Mouse (Mus musculus) heart, embryonic 12.5 days (tissue): Measurements from ENCODE around the gene Slc12a1. TPM values are rescaled to one million over a fixed set of nuclear protein-coding genes. Genes with fewer than 3 reads are reported as not detected.

Experiments used
- ATAC-seq: fragments of 200-750 bp; cut with Nextera tagmentation; 2 replicates; pipeline ENCODE4 v1.8.0; 2017; ENCODE audit warnings: moderate TSS enrichment, moderate library complexity; ENCODE audit not compliant: insufficient number of reproducible peaks, low FRiP score
- H3K27ac ChIP-seq: fragments of 300-500 bp; sonication (generic); 2 replicates; pipeline ENCODE4 v1.5.1; 2016; ENCODE audit warnings: mild to moderate bottlenecking, moderate library complexity; ENCODE audit not compliant: poor library complexity, severe bottlenecking
- H3K27me3 ChIP-seq: fragments of 300-500 bp; sonication (generic); replicated peaks from 2 replicates; pipeline ENCODE4 v1.6.1; 2016; ENCODE audit warnings: mild to moderate bottlenecking, moderate library complexity
- H3K36me3 ChIP-seq: fragments of 300-500 bp; sonication (generic); 2 replicates; pipeline ENCODE4 v1.6.1; 2016; ENCODE audit warnings: mild to moderate bottlenecking, moderate library complexity
- H3K4me1 ChIP-seq: fragments of 300-500 bp; sonication (generic); replicated peaks from 2 replicates; pipeline ENCODE4 v1.6.1; 2016; ENCODE audit warnings: mild to moderate bottlenecking
- H3K4me2 ChIP-seq: fragments of 300-500 bp; sonication (generic); 2 replicates; pipeline ENCODE4 v1.6.1; 2016; ENCODE audit warnings: mild to moderate bottlenecking, moderate library complexity
- H3K4me3 ChIP-seq: fragments of 300-500 bp; sonication (generic); 2 replicates; pipeline ENCODE4 v1.5.1; 2016; ENCODE audit warnings: mild to moderate bottlenecking
- H3K9ac ChIP-seq: fragments of 300-500 bp; sonication (generic); 2 replicates; pipeline ENCODE4 v1.6.1; 2016; ENCODE audit warnings: mild to moderate bottlenecking, moderate library complexity
- H3K9me3 ChIP-seq: fragments of 300-500 bp; sonication (generic); replicated peaks from 2 replicates; pipeline ENCODE4 v1.6.1; 2016; ENCODE audit warnings: mild to moderate bottlenecking, moderate library complexity
- WGBS: fragments of 180-500 bp; shearing (Covaris S2); methylation state at CpG from one replicate; pipeline ENCODE4 v1.1.7; 2016; 5-methylcytosine and 5-hydroxymethylcytosine counted together
- polyA plus RNA-seq: library from polyadenylated mRNA; unstranded; fragments of >200 nt; fragmentation: Nextera tagmentation; extraction: Ambion mirVana; gene quantifications from 2 replicates; pipeline ENCODE4 v1.2.1, GENCODE M21; 2016

Slc12a1 gene
- polyA plus RNA-seq, 1 experiment from 2014 or later: 0.04 TPM

GRCm38 (mm10) chr2:125245545-125246285 lies 93.4 kb downstream of the Slc12a1 start:
- peaks cover 15% of the 10 kb centered on the region for H3K36me3 ChIP-seq
- peaks cover 12% of the 10 kb centered on the region for H3K4me1 ChIP-seq
- no peak overlapping the region for H3K4me3 ChIP-seq
- no peak for ATAC-seq
- 85% methylated on average over 3 of the region's 3 CpGs for WGBS
- H3K9me3 ChIP-seq: no peaks in the 10 kb centered on the region
- no peaks in the 10 kb centered on the region for H3K27me3 ChIP-seq
- H3K27ac ChIP-seq: no peak overlapping the region
- H3K9ac ChIP-seq: no peak overlapping the region
- H3K4me2 ChIP-seq: no peak overlapping the region

GRCm38 (mm10) chr2:125246669-125247068 lies 94.4 kb downstream of the Slc12a1 start:
- WGBS: 13% methylated on average over 9 of the region's 9 CpGs
- ATAC-seq: no peak
- peak overlapping the region; percentile 86 for H3K4me3 ChIP-seq
- peaks cover 12% of the 10 kb centered on the region for H3K4me1 ChIP-seq
- H3K27me3 ChIP-seq: no peaks in the 10 kb centered on the region
- peak overlapping the region; percentile 92 for H3K9ac ChIP-seq
- H3K9me3 ChIP-seq: no peaks in the 10 kb centered on the region
- peak overlapping the region; percentile 91 for H3K4me2 ChIP-seq
- peak overlapping the region; percentile 89 for H3K27ac ChIP-seq
- peaks cover 22% of the 10 kb centered on the region for H3K36me3 ChIP-seq

GRCm38 (mm10) chr2:125247108-125247961 lies 95.0 kb downstream of the Slc12a1 start, which contains the start of gene Dut:
Gene Dut, plus strand, starts transcription at chr2:125247190.
- H3K9me3 ChIP-seq: no peaks in the 10 kb centered on the region
- H3K4me3 ChIP-seq: peak within 1 kb of the TSS; percentile 86
- under 1% methylated on average over 88 of the region's 96 CpGs for WGBS
- H3K27me3 ChIP-seq: no peaks in the 10 kb centered on the region
- H3K4me1 ChIP-seq: peaks cover 12% of the 10 kb centered on the region
- H3K27ac ChIP-seq: peak within 1 kb of the TSS; percentile 89
- peak; percentile 99 for ATAC-seq
- peak within 1 kb of the TSS; percentile 91 for H3K4me2 ChIP-seq
- H3K9ac ChIP-seq: peak within 1 kb of the TSS; percentile 92
- H3K36me3 ChIP-seq: peaks cover 29% of the 10 kb centered on the region

- H3K27me3 ChIP-seq: no peaks in the 10 kb centered on the region
- H3K27ac ChIP-seq: peak overlapping the region; percentile 89
- peak; percentile 7; the same call in 1 of the 2 replicates for ATAC-seq
- peaks cover 33% of the 10 kb centered on the region for H3K36me3 ChIP-seq
- 0% methylated on average over 9 of the region's 9 CpGs for WGBS
- H3K9ac ChIP-seq: peak overlapping the region; percentile 92
- H3K9me3 ChIP-seq: no peaks in the 10 kb centered on the region
- H3K4me3 ChIP-seq: peak overlapping the region; percentile 86
- peak overlapping the region; percentile 91 for H3K4me2 ChIP-seq
- peaks cover 12% of the 10 kb centered on the region for H3K4me1 ChIP-seq
Observed at GRCm38 (mm10) chr2:125247962-125248235, 95.6 kb downstream of the Slc12a1 start.

GRCm38 (mm10) chr2:125248256-125248655 lies 96.0 kb downstream of the Slc12a1 start:
- Histone ChIP-seq H3K4me1 (peaks cover 12% of the 10 kb centered on the region), H3K27me3 (no peaks in the 10 kb centered on the region), H3K27ac (peak overlapping the region; percentile 89; the same call in 1 of the 2 replicates), H3K36me3 (peaks cover 36% of the 10 kb centered on the region), H3K9me3 (no peaks in the 10 kb centered on the region), H3K4me2 (peak overlapping the region; percentile 91), H3K4me3 (peak overlapping the region; percentile 86), H3K9ac (peak overlapping the region; percentile 92)
- ATAC-seq: no peak
- whole genome bisulfite sequencing: 3% methylated on average over 8 of the region's 8 CpGs

GRCm38 (mm10) chr2:125249339-125249738 lies 97.0 kb downstream of the Slc12a1 start:
- Histone ChIP-seq H3K9ac (no peak overlapping the region), H3K4me3 (0 out of 2 replicates have a peak overlapping the region, but pooled peaks have one; percentile 86), H3K36me3 (peaks cover 47% of the 10 kb centered on the region), H3K27me3 (no peaks in the 10 kb centered on the region), H3K9me3 (peaks cover 3% of the 10 kb centered on the region), H3K4me1 (peaks cover 12% of the 10 kb centered on the region), H3K27ac (no peak overlapping the region), H3K4me2 (peak overlapping the region; percentile 42)
- 67% methylated on average over 4 of the region's 4 CpGs for WGBS
- ATAC-seq: no peak

- no peak overlapping the region for H3K9ac ChIP-seq
- no peak overlapping the region for H3K27ac ChIP-seq
- WGBS: 85% methylated on average over 4 of the region's 4 CpGs
- peaks cover 3% of the 10 kb centered on the region for H3K9me3 ChIP-seq
- H3K36me3 ChIP-seq: peaks cover 52% of the 10 kb centered on the region
- H3K4me1 ChIP-seq: peaks cover 12% of the 10 kb centered on the region
- H3K4me2 ChIP-seq: no peak overlapping the region
- H3K27me3 ChIP-seq: no peaks in the 10 kb centered on the region
- no peak for ATAC-seq
- H3K4me3 ChIP-seq: no peak overlapping the region
Observed at GRCm38 (mm10) chr2:125249874-125250273, 97.6 kb downstream of the Slc12a1 start.

GRCm38 (mm10) chr2:125251781-125252180 lies 99.5 kb downstream of the Slc12a1 start:
- no peak overlapping the region for H3K9ac ChIP-seq
- peaks cover 68% of the 10 kb centered on the region for H3K36me3 ChIP-seq
- no peak overlapping the region for H3K4me2 ChIP-seq

GRCm38 (mm10) chr2:125252275-125252674 lies 100.0 kb downstream of the Slc12a1 start:
- ATAC-seq: no peak
- no peak overlapping the region for H3K27ac ChIP-seq
- 66% methylated on average over 2 of the region's 2 CpGs for WGBS
- H3K9me3 ChIP-seq: peaks cover 3% of the 10 kb centered on the region
- no peak overlapping the region for H3K4me2 ChIP-seq
- no peak overlapping the region for H3K9ac ChIP-seq
- H3K4me3 ChIP-seq: no peak overlapping the region
- H3K4me1 ChIP-seq: peaks cover 10% of the 10 kb centered on the region
- no peaks in the 10 kb centered on the region for H3K27me3 ChIP-seq
- H3K36me3 ChIP-seq: peaks cover 72% of the 10 kb centered on the region

More at GRCm38 (mm10) chr2:125251781-125252180, 99.5 kb downstream of the Slc12a1 start:
- Histone ChIP-seq H3K4me3 (no peak overlapping the region), H3K9me3 (peaks cover 3% of the 10 kb centered on the region), H3K4me1 (peaks cover 10% of the 10 kb centered on the region), H3K27me3 (no peaks in the 10 kb centered on the region), H3K27ac (no peak overlapping the region)
- WGBS: 83% methylated on average over 4 of the region's 4 CpGs
- ATAC-seq: no peak

- no peak for ATAC-seq
- peaks cover 3% of the 10 kb centered on the region for H3K9me3 ChIP-seq
- no peak overlapping the region for H3K27ac ChIP-seq
- no peak overlapping the region for H3K4me3 ChIP-seq
- peaks cover 6% of the 10 kb centered on the region for H3K4me1 ChIP-seq
- WGBS: 92% methylated on average over 6 of the region's 6 CpGs
- H3K27me3 ChIP-seq: no peaks in the 10 kb centered on the region
- H3K4me2 ChIP-seq: no peak overlapping the region
- peaks cover 83% of the 10 kb centered on the region for H3K36me3 ChIP-seq
- H3K9ac ChIP-seq: no peak overlapping the region
Observed at GRCm38 (mm10) chr2:125253699-125254098, 101.4 kb downstream of the Slc12a1 start.

GRCm38 (mm10) chr2:125254630-125255029 lies 102.3 kb downstream of the Slc12a1 start:
- no peak for ATAC-seq
- Histone ChIP-seq H3K27me3 (no peaks in the 10 kb centered on the region), H3K9ac (no peak overlapping the region), H3K27ac (no peak overlapping the region), H3K9me3 (peaks cover 3% of the 10 kb centered on the region), H3K4me1 (peaks cover 5% of the 10 kb centered on the region; the same call in 1 of the 2 replicates), H3K4me3 (no peak overlapping the region), H3K36me3 (peaks cover 81% of the 10 kb centered on the region), H3K4me2 (no peak overlapping the region)
- 91% methylated on average over 3 of the region's 3 CpGs for WGBS
